Mouse (Mus musculus): ENCODE results near the gene Chd8. TPM values are rescaled to one million over a fixed set of nuclear protein-coding genes. Genes with fewer than 3 reads are reported as not detected.
A peak's percentile ranks its signal among the peaks of the same experiment; 100 is the strongest.

The Chd8 gene
- polyA plus RNA-seq, 1 experiment: 67.6 TPM

- no peak for DNase-seq
- Histone ChIP-seq H3K27me3 (ENCODE audit: control insufficient read depth, insufficient read depth, low read length) (no peaks in the 10 kb centered on the region), H3K27ac (ENCODE audit: insufficient read depth, low read length) (no peak overlapping the region), H3K4me3 (replicated peaks; ENCODE audit: insufficient read depth, low read depth, low read length) (peak overlapping the region; percentile 97), H3K4me1 (ENCODE audit: control insufficient read depth, insufficient read depth, low read length) (0 out of 2 replicates have a peak, but pooled peaks cover 3% of the 10 kb centered on the region)
- WGBS: under 1% methylated on average over 18 of the region's 21 CpGs
- TF ChIP-seq CTCF (IDR thresholded peaks at IDR 0.05; ENCODE audit: borderline replicate concordance, insufficient read depth, low read depth, low read length) (no peak), POLR2A (IDR thresholded peaks at IDR 0.05; ENCODE audit: borderline replicate concordance, insufficient read depth, low read length) (no peak)
These were observed 22.2 kb upstream of the Chd8 start for GRCm38 (mm10) chr14:52279747-52280120.

- Histone ChIP-seq H3K4me3 (replicated peaks; ENCODE audit: insufficient read depth, low read depth, low read length) (peak within 1 kb of the TSS; percentile 97), H3K27ac (ENCODE audit: insufficient read depth, low read length) (peak within 1 kb of the TSS; percentile 32; the same call in 1 of the 2 replicates), H3K4me1 (ENCODE audit: control insufficient read depth, insufficient read depth, low read length) (0 out of 2 replicates have a peak, but pooled peaks cover 3% of the 10 kb centered on the region), H3K27me3 (ENCODE audit: control insufficient read depth, insufficient read depth, low read length) (no peaks in the 10 kb centered on the region)
- WGBS: under 1% methylated on average over 62 of the region's 66 CpGs
- TF ChIP-seq CTCF (IDR thresholded peaks at IDR 0.05; ENCODE audit: borderline replicate concordance, insufficient read depth, low read depth, low read length) (peak; percentile 96), POLR2A (IDR thresholded peaks at IDR 0.05; ENCODE audit: borderline replicate concordance, insufficient read depth, low read length) (peak; percentile 88)
- peak; percentile 99 for DNase-seq
These were observed 21.6 kb upstream of the Chd8 start, which contains the start of the genes Tox4 and Rab2b for GRCm38 (mm10) chr14:52278932-52279746. Gene Tox4, plus strand, starts transcription at chr14:52279146. Gene Rab2b, minus strand, starts transcription at chr14:52279545.

- Histone ChIP-seq H3K27me3 (ENCODE audit: control insufficient read depth, insufficient read depth, low read length) (no peaks in the 10 kb centered on the region), H3K4me1 (ENCODE audit: control insufficient read depth, insufficient read depth, low read length) (no peaks in the 10 kb centered on the region), H3K4me3 (replicated peaks; ENCODE audit: insufficient read depth, low read depth, low read length) (no peak overlapping the region), H3K27ac (ENCODE audit: insufficient read depth, low read length) (no peak overlapping the region)
- TF ChIP-seq POLR2A (IDR thresholded peaks at IDR 0.05; ENCODE audit: borderline replicate concordance, insufficient read depth, low read length): no peak
- no peak for TF ChIP-seq CTCF (IDR thresholded peaks at IDR 0.05; ENCODE audit: borderline replicate concordance, insufficient read depth, low read depth, low read length)
- WGBS: 92% methylated on average over 4 of the region's 4 CpGs
- no peak for DNase-seq
These were observed 19.6 kb upstream of the Chd8 start for GRCm38 (mm10) chr14:52277210-52277609.

- 70% methylated on average over 3 of the region's 3 CpGs for WGBS
- DNase-seq: no peak
- Histone ChIP-seq H3K27me3 (ENCODE audit: control insufficient read depth, insufficient read depth, low read length) (no peaks in the 10 kb centered on the region), H3K4me1 (ENCODE audit: control insufficient read depth, insufficient read depth, low read length) (no peaks in the 10 kb centered on the region), H3K27ac (ENCODE audit: insufficient read depth, low read length) (no peak overlapping the region), H3K4me3 (replicated peaks; ENCODE audit: insufficient read depth, low read depth, low read length) (no peak overlapping the region)
- no peak for TF ChIP-seq POLR2A (IDR thresholded peaks at IDR 0.05; ENCODE audit: borderline replicate concordance, insufficient read depth, low read length)
- TF ChIP-seq CTCF (IDR thresholded peaks at IDR 0.05; ENCODE audit: borderline replicate concordance, insufficient read depth, low read depth, low read length): no peak
These were observed 15.2 kb upstream of the Chd8 start for GRCm38 (mm10) chr14:52272781-52273180.

- Histone ChIP-seq H3K27ac (ENCODE audit: insufficient read depth, low read length) (peak overlapping the region; percentile 58; the same call in 1 of the 2 replicates), H3K4me3 (replicated peaks; ENCODE audit: insufficient read depth, low read depth, low read length) (peak overlapping the region; percentile 83), H3K4me1 (ENCODE audit: control insufficient read depth, insufficient read depth, low read length) (no peaks in the 10 kb centered on the region; the same call in 1 of the 2 replicates), H3K27me3 (ENCODE audit: control insufficient read depth, insufficient read depth, low read length) (no peaks in the 10 kb centered on the region)
- TF ChIP-seq POLR2A (IDR thresholded peaks at IDR 0.05; ENCODE audit: borderline replicate concordance, insufficient read depth, low read length) (no peak), CTCF (IDR thresholded peaks at IDR 0.05; ENCODE audit: borderline replicate concordance, insufficient read depth, low read depth, low read length) (no peak)
- DNase-seq: peak; percentile 18 to 22
- 2% methylated on average over 18 of the region's 18 CpGs for WGBS
These were observed 1.0 kb downstream of the Chd8 start for GRCm38 (mm10) chr14:52256311-52257175.

GRCm38 (mm10) chr14:52246129-52246528 lies 11.5 kb downstream of the Chd8 start:
- Histone ChIP-seq H3K27me3 (ENCODE audit: control insufficient read depth, insufficient read depth, low read length) (no peaks in the 10 kb centered on the region), H3K4me3 (replicated peaks; ENCODE audit: insufficient read depth, low read depth, low read length) (no peak overlapping the region), H3K27ac (ENCODE audit: insufficient read depth, low read length) (no peak overlapping the region), H3K4me1 (ENCODE audit: control insufficient read depth, insufficient read depth, low read length) (no peaks in the 10 kb centered on the region; the same call in 1 of the 2 replicates)
- WGBS: 74% methylated on average over 4 of the region's 4 CpGs
- DNase-seq: no peak
- TF ChIP-seq CTCF (IDR thresholded peaks at IDR 0.05; ENCODE audit: borderline replicate concordance, insufficient read depth, low read depth, low read length) (no peak), POLR2A (IDR thresholded peaks at IDR 0.05; ENCODE audit: borderline replicate concordance, insufficient read depth, low read length) (no peak)

GRCm38 (mm10) chr14:52244690-52245042 lies 12.9 kb downstream of the Chd8 start:
- Histone ChIP-seq H3K4me1 (ENCODE audit: control insufficient read depth, insufficient read depth, low read length) (no peaks in the 10 kb centered on the region; the same call in 1 of the 2 replicates), H3K27ac (ENCODE audit: insufficient read depth, low read length) (peak overlapping the region; percentile 62; the same call in 1 of the 2 replicates), H3K4me3 (replicated peaks; ENCODE audit: insufficient read depth, low read depth, low read length) (peak overlapping the region; percentile 63), H3K27me3 (ENCODE audit: control insufficient read depth, insufficient read depth, low read length) (no peaks in the 10 kb centered on the region)
- no peak for DNase-seq
- TF ChIP-seq CTCF (IDR thresholded peaks at IDR 0.05; ENCODE audit: borderline replicate concordance, insufficient read depth, low read depth, low read length): no peak
- peak; percentile 16; the same call in 1 of the 2 replicates for TF ChIP-seq POLR2A (IDR thresholded peaks at IDR 0.05; ENCODE audit: borderline replicate concordance, insufficient read depth, low read length)
- 8% methylated on average over 7 of the region's 7 CpGs for WGBS
